Mouse (Mus musculus): Measurements from ENCODE around the gene Nrxn3.

- TF ChIP-seq CTCF (IDR thresholded peaks at IDR 0.05; ENCODE audit: borderline replicate concordance, insufficient read depth, low read length) (no peak), POLR2A (IDR thresholded peaks at IDR 0.05; ENCODE audit: low read depth, low read length) (no peak)
Observed at GRCm38 (mm10) chr12:90268111-90268510, 1545.4 kb downstream of the Nrxn3 start.
